In genomic region chr2:167066031-167066430, GRCm38 (mm10) we compare ENCODE assay signal across 10 mouse cellular contexts. TPM values are rescaled to one million over a fixed set of nuclear protein-coding genes. Genes with fewer than 3 reads are reported as not detected.
DNase-seq lines count a peak whose midpoint lies in the region; ATAC-seq and TF ChIP-seq lines count a peak whose summit lies in the region.
"Had no signal": no experiment of that assay in that cellular context is flagged by ENCODE, and none has a peak within 500 bp of the region (broad histone marks: within the 10 kb centered on the region; RNA-seq: fewer than 3 reads in every experiment).

No protein-coding gene starts in this region.

- TF ChIP-seq POLR2A in CH12.LX (IDR thresholded peaks at IDR 0.05; ENCODE audit: low read depth, low read length): peak; percentile 49; the same call in 1 of the 2 replicates
- no peak for TF ChIP-seq POLR2A in thymus, adult 2 months (IDR thresholded peaks at IDR 0.05; ENCODE audit: control insufficient read depth, extremely low read depth, insufficient read depth, low read length, poor library complexity)

- peaks cover 35% of the 10 kb centered on the region for H3K4me1 ChIP-seq in hindbrain, embryonic 13.5 days (replicated peaks)
- H3K4me1 ChIP-seq in hindbrain, embryonic 12.5 days: peaks cover 24% of the 10 kb centered on the region
- H3K4me1 ChIP-seq in CH12.LX (ENCODE audit: control insufficient read depth in 1 of 2, insufficient read depth in 2 of 2): peaks cover 4 to 27% of the 10 kb centered on the region in 2 experiments; a peak in 3 of 4 replicates
- H3K4me1 ChIP-seq in liver, embryonic 15.5 days (replicated peaks): peaks cover 48% of the 10 kb centered on the region
- peaks cover 16% of the 10 kb centered on the region for H3K4me1 ChIP-seq in thymus, adult 2 months (replicated peaks; ENCODE audit: control insufficient read depth, insufficient read depth, low read length)

- peaks cover 25% of the 10 kb centered on the region for H3K36me3 ChIP-seq in hindbrain, embryonic 13.5 days
- H3K36me3 ChIP-seq in hindbrain, embryonic 12.5 days: peaks cover 30% of the 10 kb centered on the region
- H3K36me3 ChIP-seq in CH12.LX (replicated peaks in 1 of 2; ENCODE audit: control insufficient read depth in 1 of 2, insufficient read depth in 1 of 2, low read length in 1 of 2): peaks cover 20 to 30% of the 10 kb centered on the region in 2 experiments
- peaks cover 28% of the 10 kb centered on the region for H3K36me3 ChIP-seq in liver, embryonic 15.5 days (replicated peaks)
- H3K36me3 ChIP-seq in thymus, adult 2 months (ENCODE audit: control insufficient read depth, insufficient read depth, low read length): peaks cover 18% of the 10 kb centered on the region

- H3K4me2 ChIP-seq in hindbrain, embryonic 13.5 days: peak overlapping the region; percentile 66
- H3K4me2 ChIP-seq in hindbrain, embryonic 12.5 days (replicated peaks): no peak overlapping the region
- H3K4me2 ChIP-seq in CH12.LX (ENCODE audit: insufficient read depth, low read depth, poor library complexity, severe bottlenecking): peak overlapping the region; percentile 89
- peak overlapping the region; percentile 78; the same call in 1 of the 2 replicates for H3K4me2 ChIP-seq in liver, embryonic 15.5 days

- no peaks in the 10 kb centered on the region for H3K9me3 ChIP-seq in hindbrain, embryonic 13.5 days
- no peaks in the 10 kb centered on the region for H3K9me3 ChIP-seq in hindbrain, embryonic 12.5 days (replicated peaks)
- H3K9me3 ChIP-seq in CH12.LX (replicated peaks; ENCODE audit: low read length): no peaks in the 10 kb centered on the region
- H3K9me3 ChIP-seq in liver, embryonic 15.5 days (replicated peaks): no peaks in the 10 kb centered on the region

- H3K27ac ChIP-seq in hindbrain, embryonic 13.5 days: no peak overlapping the region
- H3K27ac ChIP-seq in hindbrain, embryonic 12.5 days: no peak overlapping the region
- H3K27ac ChIP-seq in CH12.LX (ENCODE audit: insufficient read depth, low read depth): peak overlapping the region; percentile 52; the same call in 1 of the 2 replicates
- peak overlapping the region; percentile 95; the same call in 1 of the 2 replicates for H3K27ac ChIP-seq in liver, embryonic 15.5 days (replicated peaks)
- H3K27ac ChIP-seq in thymus, adult 2 months (ENCODE audit: control insufficient read depth, insufficient read depth, low read length): no peak overlapping the region

- H3K79me2 ChIP-seq in CH12.LX (replicated peaks; ENCODE audit: control insufficient read depth, extremely low read depth, insufficient read depth, poor library complexity, severe bottlenecking): peaks cover 29% of the 10 kb centered on the region

- TF ChIP-seq RAD21 in CH12.LX (IDR thresholded peaks at IDR 0.05; ENCODE audit: low read depth, low read length): no peak

- TF ChIP-seq EP300 in CH12.LX (IDR thresholded peaks at IDR 0.05; ENCODE audit: low read length): no peak

- dilution Hi-C loops in CH12.LX (cut with MboI; ENCODE audit: extremely low pct_ligation_motif_present, extremely low pct_unique_long_range_greater_than_20kb, low sequenced_read_pairs): no loop called here

- no peak for DNase-seq in CH12.LX (ENCODE audit: extremely low read depth)
- peak; percentile 76 for DNase-seq in ZHBTc4 (ENCODE audit: low read depth, low spot score)
- DNase-seq in thymus, adult 2 months: no peak
- DNase-seq: kidney, postnatal 10 days; lung, postnatal 14 days; right cerebral cortex, postnatal 4 days had no signal

- no peak for TF ChIP-seq CTCF in CH12.LX (conservative IDR thresholded peaks at IDR 0.05 in 1 of 2, IDR thresholded peaks at IDR 0.05 in 1 of 2; ENCODE audit: low read depth in 2 of 2, low read length in 2 of 2)
- TF ChIP-seq CTCF in thymus, adult 2 months (IDR thresholded peaks at IDR 0.05; ENCODE audit: borderline replicate concordance, control insufficient read depth, extremely low read depth, insufficient read depth, low read length, poor library complexity): no peak

- 55% methylated on average over 1 of the region's 1 CpGs for WGBS in hindbrain, embryonic 13.5 days
- 74% methylated on average over 1 of the region's 1 CpGs for WGBS in hindbrain, embryonic 12.5 days
- 24% methylated on average over 1 of the region's 1 CpGs for WGBS in liver, embryonic 15.5 days (ENCODE audit: insufficient replicate concordance)
- 88% methylated on average over 1 of the region's 1 CpGs for WGBS in thymus, adult 2 months

- in situ Hi-C loops in CH12.LX (cut with MboI; ENCODE audit: low pct_ligation_motif_present, low pct_unique_long_range_greater_than_20kb, low sequenced_read_pairs): loop anchor here (10.0 kb wide), 2 partner anchors 359 to 419 kb away; partner anchors contain the start of gene Slc9a8

- H3K9ac ChIP-seq in hindbrain, embryonic 13.5 days: 0 out of 2 replicates have a peak overlapping the region, but pooled peaks have one; percentile 91
- H3K9ac ChIP-seq in hindbrain, embryonic 12.5 days: no peak overlapping the region
- H3K9ac ChIP-seq in CH12.LX (ENCODE audit: insufficient read depth, low read depth): peak overlapping the region; percentile 73; the same call in 1 of the 2 replicates
- H3K9ac ChIP-seq in liver, embryonic 15.5 days: 0 out of 2 replicates have a peak overlapping the region, but pooled peaks have one; percentile 16

- no peak overlapping the region for H3K4me3 ChIP-seq in hindbrain, embryonic 13.5 days
- H3K4me3 ChIP-seq in hindbrain, embryonic 12.5 days: no peak overlapping the region
- H3K4me3 ChIP-seq in CH12.LX (replicated peaks in 1 of 3; ENCODE audit: low read depth in 2 of 3, low read length in 2 of 3, poor library complexity in 1 of 3): peak overlapping the region in 1 of 3 experiments; percentile 75
- H3K4me3 ChIP-seq in liver, embryonic 15.5 days (replicated peaks): no peak overlapping the region
- no peak overlapping the region for H3K4me3 ChIP-seq in thymus, adult 2 months (ENCODE audit: control insufficient read depth, insufficient read depth, low read length)

- no peak for ATAC-seq in hindbrain, embryonic 13.5 days (ENCODE audit: low FRiP score)
- ATAC-seq in hindbrain, embryonic 12.5 days (ENCODE audit: low FRiP score): no peak
- no peak for ATAC-seq in liver, embryonic 15.5 days (ENCODE audit: insufficient read depth)
- ATAC-seq in megakaryocyte-erythroid progenitor cell, adult 5-6 weeks (replicated peaks; ENCODE audit: low FRiP score, low TSS enrichment, poor library complexity, severe bottlenecking): no peak

- no peaks in the 10 kb centered on the region for H3K27me3 ChIP-seq in hindbrain, embryonic 13.5 days
- H3K27me3 ChIP-seq in hindbrain, embryonic 12.5 days: no peaks in the 10 kb centered on the region
- H3K27me3 ChIP-seq in CH12.LX (replicated peaks): no peaks in the 10 kb centered on the region
- no peaks in the 10 kb centered on the region for H3K27me3 ChIP-seq in liver, embryonic 15.5 days
- H3K27me3 ChIP-seq in thymus, adult 2 months (ENCODE audit: control insufficient read depth, insufficient read depth, low read length): no peaks in the 10 kb centered on the region

TF ChIP-seq in CH12.LX, 34 proteins besides CTCF, POLR2A, EP300 and RAD21:
- TF ChIP-seq MYC (IDR thresholded peaks at IDR 0.05; ENCODE audit: low read depth, low read length): peak; percentile 44; the same call in 1 of the 2 replicates
- TF ChIP-seq UBTF (IDR thresholded peaks at IDR 0.05; ENCODE audit: low read depth, low read length): no peak
- TF ChIP-seq MXI1 (IDR thresholded peaks at IDR 0.05; ENCODE audit: low read depth, low read length): no peak
- TF ChIP-seq CHD1 (IDR thresholded peaks at IDR 0.05; ENCODE audit: low read depth, low read length): no peak

RNA-seq across cellular contexts. Expression of gene Znfx1, which starts 3.2 kb away (rescaled TPM):
- 6.5 and 7.8 TPM in 2 replicates for polyA plus RNA-seq in hindbrain, embryonic 13.5 days (2015; fragmentation: Nextera tagmentation; extraction: Ambion mirVana)
- polyA plus RNA-seq in hindbrain, embryonic 12.5 days (2016; fragmentation: Nextera tagmentation; extraction: Ambion mirVana): 9.4 and 9.7 TPM in 2 replicates
- total RNA-seq in CH12.LX (2012; rRNA removed) (8.1 and 9.0 TPM in 2 replicates), CH12.LX (2014; rRNA removed) (4.1 and 5.1 TPM in 2 replicates)
- 7.7 and 9.0 TPM in 2 replicates for polyA plus RNA-seq in CH12.LX (2012; ENCODE audit: insufficient read length, low read depth)
- 9.8 and 11.2 TPM in 2 replicates for polyA plus RNA-seq in liver, embryonic 15.5 days (2015; fragmentation: Nextera tagmentation; extraction: Ambion mirVana)
- 21.1 and 35.0 TPM in 2 replicates for total RNA-seq in megakaryocyte-erythroid progenitor cell, adult 5-6 weeks (2014; fragmentation: Nextera tagmentation)
- total RNA-seq in megakaryocyte-erythroid progenitor cell, adult 5-6 weeks (2017): 14.2 and 23.7 TPM in 2 replicates
- polyA plus RNA-seq in thymus, adult 2 months (2012; rRNA removed): 46.0 and 46.9 TPM in 2 replicates

RNA-seq across cellular contexts. Expression of gene Ddx27, which starts 51.0 kb away (rescaled TPM):
- 37.3 and 38.0 TPM in 2 replicates for polyA plus RNA-seq in hindbrain, embryonic 13.5 days (2015; fragmentation: Nextera tagmentation; extraction: Ambion mirVana)
- polyA plus RNA-seq in hindbrain, embryonic 12.5 days (2016; fragmentation: Nextera tagmentation; extraction: Ambion mirVana): 42.0 and 50.1 TPM in 2 replicates
- total RNA-seq in CH12.LX (2012; rRNA removed) (157 and 186 TPM in 2 replicates), CH12.LX (2014; rRNA removed) (137 and 139 TPM in 2 replicates)
- 224 and 228 TPM in 2 replicates for polyA plus RNA-seq in CH12.LX (2012; ENCODE audit: insufficient read length, low read depth)
- 35.7 and 37.6 TPM in 2 replicates for polyA plus RNA-seq in liver, embryonic 15.5 days (2015; fragmentation: Nextera tagmentation; extraction: Ambion mirVana)
- total RNA-seq in megakaryocyte-erythroid progenitor cell, adult 5-6 weeks (2014; fragmentation: Nextera tagmentation): 95.3 and 95.8 TPM in 2 replicates
- 164 and 178 TPM in 2 replicates for total RNA-seq in megakaryocyte-erythroid progenitor cell, adult 5-6 weeks (2017)
- polyA plus RNA-seq in thymus, adult 2 months (2012; rRNA removed): 46.0 and 50.6 TPM in 2 replicates

Comparison
In these comparisons a context has a peak if more than half of its experiments do, and no peak if none do; other contexts are left out.
1. H3K27ac ChIP-seq: peak in CH12.LX (single experiment) and liver, embryonic 15.5 days (single experiment); none in hindbrain, embryonic 13.5 days (single experiment), hindbrain, embryonic 12.5 days (single experiment) and thymus, adult 2 months (single experiment).